Mouse (Mus musculus): ENCODE data around the gene Tmem256.

DNA sequence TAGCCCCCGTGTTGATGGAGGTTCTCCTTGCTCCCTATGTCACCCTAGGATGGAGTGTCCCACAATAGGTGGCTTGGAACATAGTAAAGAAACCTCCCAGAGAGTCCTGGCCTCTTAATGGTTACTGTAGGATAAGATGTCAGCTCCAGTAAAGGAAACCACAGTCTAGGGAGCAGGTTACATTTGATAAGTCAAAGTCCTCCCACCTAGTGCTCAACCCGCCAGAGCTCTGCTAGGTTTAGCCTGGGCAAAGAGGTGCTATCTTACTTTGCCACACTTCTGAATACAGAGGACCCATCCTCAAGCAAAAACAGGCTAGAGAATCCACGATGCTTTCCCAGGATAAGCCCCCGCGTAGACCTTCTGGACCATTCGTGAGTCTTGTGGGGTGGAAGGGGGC is 40.6 kb downstream of the Tmem256 start:
- TF ChIP-seq GATA1 (IDR thresholded peaks at IDR 0.05; ENCODE audit: low read length) (no peak), TAL1 (IDR thresholded peaks at IDR 0.05; ENCODE audit: low read length) (no peak)

All from erythroblast, embryonic 14.5 days (primary cell).